Mouse (Mus musculus) megakaryocyte, embryonic 14.5 days (primary cell): ENCODE measurements around the gene Zbtb3.

ENCODE experiments used
- FLI1 ChIP-seq: IDR thresholded peaks from 2 replicates; pipeline ENCODE4 v1.6.1; 2012; ENCODE audit warnings: low read length, inconsistent platforms, mixed read lengths
- GATA1 ChIP-seq: IDR thresholded peaks from 3 replicates; pipeline ENCODE4 v1.6.1; 2012; ENCODE audit warnings: mixed read lengths, low read length, inconsistent platforms, borderline replicate concordance

GRCm38 (mm10) chr19:8831262-8831661 is 28.9 kb downstream of the Zbtb3 start:
- TF ChIP-seq GATA1 (no peak), FLI1 (no peak)
